Mouse (Mus musculus) left cerebral cortex, postnatal 10 days (tissue): ENCODE data around the gene Klhl29. TPM values are rescaled to one million over a fixed set of nuclear protein-coding genes. Genes with fewer than 3 reads are reported as not detected.

Experiments used
- DNase-seq, 2 experiments: peaks; one replicate each; pipeline ENCODE4 v3.0.0; 2021 to 2022; ENCODE audit warnings: low spot score in 2 of 2, mixed read lengths in 1 of 2; ENCODE audit errors: extremely low spot score in 1 of 2
- intact Hi-C: fragments of 180-260 bp; cut with DNase I; formaldehyde crosslinking; loops from one replicate; pipeline ENCODE4 v1.15.1; 2025
- total RNA-seq, 2 experiments: library from RNA; stranded (reverse); gene quantifications; 2 replicates each; pipeline ENCODE4 v1.2.3; 2021

The Klhl29 gene
- total RNA-seq, 2 experiments from 2014 or later: 33.4 to 34.6 TPM

DNA sequence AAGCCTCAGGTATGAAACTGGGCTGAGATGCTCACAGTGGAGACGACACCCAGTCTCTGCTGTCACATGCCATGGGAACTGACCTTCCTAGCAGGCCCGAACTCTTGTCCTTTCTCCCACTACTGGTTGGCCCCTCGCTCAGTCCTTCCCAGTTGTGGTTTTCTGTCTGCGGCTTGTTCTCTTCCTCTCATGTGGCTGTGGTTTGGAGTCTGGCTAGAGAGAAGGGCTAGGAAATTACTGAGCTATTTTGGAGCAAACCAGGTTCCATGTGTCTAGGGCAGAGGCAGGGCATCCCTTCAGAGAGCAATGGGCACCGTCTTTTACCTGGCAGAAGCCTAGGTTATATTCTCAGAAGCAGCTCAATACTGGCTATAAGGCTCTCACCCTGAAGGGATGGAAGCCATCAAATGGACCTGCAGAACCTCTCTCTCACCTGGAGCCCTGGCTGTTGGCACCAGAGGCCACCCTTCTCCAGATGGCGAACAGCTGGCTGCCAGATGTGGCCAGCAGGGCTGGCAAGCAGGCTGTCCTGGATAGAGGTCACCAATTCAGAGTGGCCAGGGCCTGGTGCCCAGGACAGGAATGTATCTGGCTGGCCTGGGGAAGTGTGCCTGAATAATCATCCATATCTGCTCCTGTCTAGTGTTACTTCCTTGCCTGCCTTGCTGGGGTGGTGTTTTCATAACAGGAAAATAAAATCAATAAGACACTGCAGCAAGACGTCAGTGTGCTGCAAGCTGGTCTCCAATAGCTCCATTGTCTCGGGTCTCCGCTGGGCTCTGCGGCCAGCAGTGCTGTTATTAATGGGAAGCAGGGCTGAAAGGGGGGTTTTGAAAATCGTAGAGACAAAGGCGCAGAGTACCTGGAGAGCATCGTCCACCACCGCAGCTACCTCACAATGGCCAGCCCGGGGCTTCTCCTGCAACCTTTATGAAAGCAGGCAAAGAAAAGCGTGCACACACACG, 167.3 kb downstream of the Klhl29 start:
- intact Hi-C loops: no loop called here
- no peak for DNase-seq

DNA sequence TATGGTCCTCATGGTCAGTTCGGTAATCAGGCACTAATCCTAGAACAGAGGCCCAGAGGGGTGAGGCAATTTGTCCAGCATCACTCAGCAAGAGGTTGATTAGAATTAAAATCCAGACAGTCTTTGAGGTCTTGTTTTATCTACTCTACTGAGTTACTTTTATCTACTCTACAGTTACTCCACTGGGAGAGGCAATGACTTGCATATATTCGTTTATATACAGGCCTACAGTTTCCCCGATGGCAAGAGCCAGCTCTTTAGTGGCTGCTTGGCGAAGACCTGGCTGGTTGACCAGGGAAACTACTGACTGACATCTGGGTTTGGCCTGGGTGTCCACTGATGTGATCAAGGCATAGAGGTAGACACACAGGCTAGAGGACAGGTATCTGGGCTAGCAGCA, 168.3 kb downstream of the Klhl29 start:
- intact Hi-C loops: no loop called here
- DNase-seq: no peak

DNA sequence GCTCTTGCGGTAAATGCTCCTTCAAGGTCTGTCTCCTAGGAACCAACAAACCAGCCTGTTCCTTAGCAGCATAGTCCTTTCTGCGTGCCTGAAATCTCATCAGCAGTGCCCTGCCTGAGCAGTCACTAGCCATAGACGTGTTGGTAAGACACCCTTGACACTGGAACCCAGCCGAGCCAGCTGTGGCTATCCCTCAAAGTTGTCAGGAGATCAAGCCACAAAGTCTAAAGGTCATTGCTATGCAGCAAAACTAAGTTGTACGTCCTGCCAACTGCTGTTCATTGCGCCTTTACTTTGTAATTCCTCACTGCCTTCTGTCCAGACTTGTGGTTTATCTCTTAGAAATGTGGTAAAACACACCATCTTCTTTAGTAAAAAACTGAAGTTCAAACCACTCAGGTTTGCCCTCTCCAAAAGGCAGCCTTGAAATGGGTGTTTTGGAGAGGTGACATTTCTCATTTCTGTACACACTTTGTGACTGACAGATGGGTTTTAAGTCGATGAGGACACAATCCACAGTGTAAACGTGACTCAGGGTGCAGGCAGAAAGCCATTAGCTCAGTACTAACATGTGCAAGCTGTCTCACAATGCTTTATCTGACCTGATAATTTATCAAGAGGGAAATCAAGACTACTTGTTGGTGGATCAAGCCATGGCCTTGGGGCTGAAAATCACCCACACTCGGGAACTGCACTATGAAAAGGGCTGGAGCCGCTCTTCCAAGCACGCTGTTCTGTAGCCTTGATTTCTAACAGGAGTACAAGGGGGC, 171.2 kb downstream of the Klhl29 start:
- no peak for DNase-seq
- intact Hi-C loops: no loop called here

DNA sequence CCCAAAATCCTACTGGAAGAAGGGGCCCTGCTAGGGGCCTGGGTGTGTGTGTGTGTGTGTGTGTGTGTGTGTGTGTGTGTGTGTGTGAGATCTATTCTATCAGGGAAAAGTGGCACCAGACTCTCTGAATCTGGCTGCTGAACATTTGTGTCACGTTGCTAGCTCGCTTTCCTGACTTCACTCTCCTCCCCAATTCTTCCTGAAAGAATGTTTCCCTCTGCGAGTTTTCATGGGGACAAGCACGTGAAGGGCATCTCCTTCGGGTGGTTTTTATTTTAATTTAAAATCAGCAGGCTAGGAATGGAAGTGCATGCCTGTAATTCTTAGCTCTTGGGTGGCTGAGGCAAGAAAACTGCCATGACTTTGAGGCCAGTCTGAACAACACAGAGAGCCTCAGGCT, 172.1 kb downstream of the Klhl29 start:
- intact Hi-C loops: no loop called here
- DNase-seq: no peak

DNA sequence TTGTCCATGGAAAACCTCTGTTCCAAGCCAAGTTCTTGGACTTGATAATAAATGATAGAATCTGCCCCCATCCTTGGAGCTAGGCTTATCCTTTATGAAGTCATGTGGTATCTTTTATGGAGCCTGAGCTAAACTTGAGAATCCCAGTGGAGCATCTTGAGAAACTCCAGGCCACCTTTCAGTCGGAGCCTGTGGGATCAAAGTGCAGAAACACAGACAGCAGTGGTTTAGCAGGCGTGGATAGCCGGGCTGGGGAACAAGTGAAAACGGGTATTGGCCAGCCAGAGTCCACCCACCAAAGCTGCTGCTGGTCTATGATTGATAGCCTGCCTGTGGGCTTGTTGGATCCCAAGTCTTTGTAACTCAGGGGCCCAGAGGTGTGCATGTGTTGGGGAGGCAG, 177.2 kb downstream of the Klhl29 start:
- no peak for DNase-seq
- intact Hi-C loops: no loop called here

DNA sequence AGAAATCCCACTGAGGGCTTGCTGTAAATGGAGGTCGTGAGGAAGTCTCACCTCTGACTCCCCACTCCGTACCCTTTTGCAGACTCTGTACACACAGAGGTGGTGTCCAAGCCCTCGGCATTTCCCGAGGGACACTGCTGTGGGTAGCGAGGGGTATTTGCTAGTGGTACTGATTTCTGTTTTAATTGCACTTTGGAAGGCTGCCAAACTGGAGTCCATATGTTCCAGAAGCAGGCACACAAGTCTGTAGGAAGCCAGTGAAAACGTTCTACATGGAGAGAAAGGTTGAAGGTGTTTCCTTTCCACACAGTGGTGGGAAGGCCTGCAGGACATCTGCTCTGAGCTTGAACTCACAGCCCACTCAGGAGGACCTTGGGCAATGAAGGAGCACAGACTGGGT, 181.3 kb downstream of the Klhl29 start:
- intact Hi-C loops: no loop called here
- DNase-seq: no peak

DNA sequence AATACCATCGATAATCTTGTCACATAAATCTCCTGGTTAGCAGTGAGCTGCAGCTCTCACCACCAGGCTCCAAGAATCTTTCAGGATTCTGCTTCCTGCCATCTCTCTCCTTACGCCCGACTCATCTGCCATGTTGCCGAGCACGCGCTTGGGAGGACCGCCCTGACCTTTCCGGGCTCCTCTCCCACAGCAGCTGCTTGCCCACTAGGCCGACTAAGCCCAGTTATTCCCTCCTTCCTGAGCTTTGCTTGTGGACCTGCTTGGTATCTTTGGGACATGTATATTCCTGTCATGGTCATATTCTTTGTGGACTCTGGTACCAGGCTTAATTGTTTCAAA, 183.1 kb downstream of the Klhl29 start:
- intact Hi-C loops: no loop called here
- no peak for DNase-seq

DNA sequence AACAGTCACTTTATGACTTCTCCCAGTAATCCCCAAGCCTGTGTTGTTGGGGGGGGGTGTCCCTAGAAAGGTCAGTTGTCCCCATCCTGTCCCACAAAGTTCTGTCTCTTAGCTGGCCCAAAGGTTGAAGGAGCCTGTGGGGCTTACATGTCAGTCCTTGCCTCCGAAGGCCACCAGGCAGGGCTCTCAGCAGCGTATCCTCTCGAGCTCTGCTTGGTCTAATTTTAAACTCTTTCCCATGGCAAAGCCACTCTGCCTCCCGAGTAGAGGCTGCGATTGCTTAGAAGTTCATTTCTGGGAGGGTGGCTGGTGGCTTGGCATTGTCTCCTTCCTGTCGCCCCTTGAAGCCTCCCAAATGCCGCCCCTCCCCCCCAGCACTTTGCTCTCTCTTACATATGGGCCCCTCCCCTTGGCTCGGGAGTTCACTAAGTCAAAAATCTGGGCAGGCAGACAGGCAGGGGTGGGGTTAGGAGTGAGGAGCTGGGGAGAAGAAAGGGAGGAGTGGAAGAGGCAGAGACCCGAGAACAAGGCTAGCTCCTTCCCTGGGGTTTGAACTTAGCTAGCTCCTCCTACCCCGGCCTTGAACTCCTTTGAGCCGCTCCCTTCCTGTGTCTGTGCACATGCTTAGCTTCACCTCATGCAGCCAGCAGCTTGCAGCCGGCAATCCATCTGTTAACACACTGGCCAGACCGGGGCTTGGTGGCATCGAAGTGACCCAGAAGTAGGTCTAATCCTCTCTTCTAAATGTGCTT, 183.7 kb downstream of the Klhl29 start:
- DNase-seq: peak in 1 of 2 experiments; percentile 84
- intact Hi-C loops: no loop called here

DNA sequence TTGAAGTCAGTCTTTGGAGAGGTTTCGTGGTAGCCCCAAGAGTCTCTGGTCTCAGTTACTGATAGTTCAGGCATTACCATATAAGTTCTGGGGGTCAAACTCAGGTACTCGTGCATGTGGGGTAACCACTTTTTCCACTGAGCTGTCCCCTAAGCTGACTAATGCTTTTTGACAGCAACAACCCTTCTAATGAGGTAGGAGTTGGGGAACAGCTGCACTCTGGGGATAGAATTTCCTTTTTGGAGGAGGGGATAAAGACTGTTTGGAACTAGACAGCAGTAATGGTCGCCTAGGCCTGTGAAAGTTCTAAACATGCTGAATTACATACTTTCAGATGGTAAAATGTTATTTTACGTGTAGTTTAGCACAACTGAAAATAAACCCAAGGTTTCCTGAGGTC, 184.3 kb downstream of the Klhl29 start:
- intact Hi-C loops: no loop called here
- DNase-seq: no peak

DNA sequence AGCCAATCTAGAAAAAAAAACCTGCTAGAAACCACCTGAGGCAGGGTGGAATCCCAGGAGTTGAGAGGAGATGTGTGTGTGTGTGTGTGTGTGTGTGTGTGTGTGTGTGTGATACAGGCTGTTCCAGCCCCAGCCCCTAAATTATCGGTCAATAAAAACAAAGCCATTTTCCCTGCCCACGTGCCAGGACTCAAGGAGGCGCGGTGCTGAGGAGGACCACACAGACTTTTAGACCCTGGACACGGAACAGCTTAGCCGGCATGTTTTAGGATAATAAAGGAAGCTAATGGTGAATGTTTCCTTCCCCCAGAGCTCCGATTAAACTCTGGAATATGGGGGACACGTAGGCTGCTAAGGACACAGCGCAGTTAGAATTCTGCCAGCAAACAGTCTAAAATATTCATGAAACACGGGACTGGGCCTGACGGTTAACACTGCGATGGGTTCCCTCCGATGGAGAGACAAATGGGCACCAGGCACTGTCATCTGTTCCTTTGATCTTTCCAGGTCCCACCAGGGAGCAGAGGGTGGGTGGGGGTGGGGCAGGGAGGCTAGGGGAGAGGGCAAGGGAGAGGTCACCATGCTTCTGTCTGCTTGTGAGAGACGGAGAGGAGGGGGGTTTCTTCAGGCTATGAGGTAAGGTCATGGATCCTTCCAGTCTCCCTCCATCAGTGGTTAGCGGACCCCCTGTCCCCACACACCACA, 185.9 kb downstream of the Klhl29 start:
- no peak for DNase-seq
- intact Hi-C loops: no loop called here

DNA sequence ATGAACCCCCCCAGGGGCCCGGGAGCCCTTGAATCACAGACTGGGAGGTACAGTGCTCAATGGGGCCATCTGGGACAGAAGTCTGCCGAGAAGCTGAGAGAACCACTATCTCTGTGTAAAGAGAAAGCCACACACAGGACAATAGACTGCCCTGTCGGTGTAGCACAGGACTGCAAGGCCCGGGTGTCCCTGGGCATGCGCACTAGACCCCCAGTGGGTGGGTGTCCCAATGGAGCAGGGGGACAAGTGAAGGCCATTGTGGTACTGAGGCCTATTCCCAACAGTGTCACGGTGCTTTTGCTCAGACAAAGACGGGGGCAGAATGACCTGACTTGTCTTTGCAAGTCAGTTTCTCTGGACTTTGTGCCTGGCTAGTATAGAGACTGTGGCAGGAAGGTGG, 186.6 kb downstream of the Klhl29 start:
- no peak for DNase-seq
- intact Hi-C loops: no loop called here

DNA sequence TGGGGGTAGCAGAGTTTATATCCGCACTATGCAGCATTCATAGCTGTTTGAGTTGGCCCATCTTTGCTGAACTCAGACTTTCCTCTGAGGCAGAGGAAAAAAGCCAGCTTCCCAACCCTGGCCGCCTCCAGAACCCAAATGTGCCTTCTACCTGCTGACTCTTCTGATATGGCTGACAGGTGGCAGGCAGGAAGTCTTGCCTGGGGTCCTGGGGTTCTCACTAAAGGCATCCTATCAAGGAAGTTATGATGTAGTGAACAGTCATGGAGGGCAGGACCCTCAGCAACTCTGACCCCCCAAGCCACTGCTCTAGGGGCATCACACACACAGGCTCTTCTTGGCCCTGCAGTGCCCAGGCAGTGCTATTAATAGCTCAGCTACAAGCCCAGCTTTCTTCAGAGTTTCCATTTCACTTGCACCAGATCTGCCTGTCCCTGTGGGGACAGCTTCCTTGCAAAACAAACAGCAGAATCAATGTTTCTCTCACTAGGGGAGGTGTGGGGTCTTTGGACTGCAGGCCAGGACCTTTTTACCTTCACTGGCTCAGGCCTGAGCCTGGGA, 187.6 kb downstream of the Klhl29 start:
- no peak for DNase-seq
- intact Hi-C loops: no loop called here

DNA sequence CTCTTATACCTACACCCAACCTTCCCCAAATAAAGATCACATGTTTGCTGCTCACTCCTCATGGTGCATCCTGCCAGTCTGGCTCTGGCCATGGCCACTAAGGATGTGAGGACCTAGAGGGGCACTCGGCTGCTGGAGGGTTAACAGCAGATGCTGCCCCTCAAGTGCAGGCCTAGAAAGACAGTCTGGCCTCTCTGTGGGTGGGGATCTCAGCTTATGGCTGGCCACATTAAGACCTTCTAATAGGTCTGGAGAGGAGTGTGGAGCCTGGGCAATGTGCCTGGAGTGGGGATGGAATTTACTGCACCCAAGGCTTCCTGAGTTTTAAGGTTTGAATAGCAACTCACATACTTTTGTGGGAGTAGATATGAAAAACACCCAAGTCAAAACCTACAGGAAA, 188.8 kb downstream of the Klhl29 start:
- intact Hi-C loops: no loop called here
- no peak for DNase-seq

DNA sequence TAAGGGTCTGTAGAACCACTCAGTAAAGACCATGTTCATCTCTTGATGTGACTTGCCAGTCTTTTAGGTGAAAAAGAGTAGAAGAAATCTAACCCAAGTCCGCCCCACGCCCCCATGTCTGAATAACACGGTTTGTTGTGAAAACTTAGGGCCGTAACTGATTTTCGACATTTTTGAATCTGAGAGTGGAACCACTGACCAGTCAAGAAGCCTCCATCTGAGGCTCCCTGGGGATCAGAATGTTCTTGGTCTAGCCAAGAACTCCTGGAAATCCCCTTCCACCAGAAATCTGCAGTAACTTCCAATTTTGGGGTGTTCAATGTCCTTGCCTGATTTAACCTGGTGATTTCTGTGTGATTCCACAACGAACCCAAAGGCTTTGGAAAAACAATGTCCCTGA, 189.9 kb downstream of the Klhl29 start:
- no peak for DNase-seq
- intact Hi-C loops: no loop called here

DNA sequence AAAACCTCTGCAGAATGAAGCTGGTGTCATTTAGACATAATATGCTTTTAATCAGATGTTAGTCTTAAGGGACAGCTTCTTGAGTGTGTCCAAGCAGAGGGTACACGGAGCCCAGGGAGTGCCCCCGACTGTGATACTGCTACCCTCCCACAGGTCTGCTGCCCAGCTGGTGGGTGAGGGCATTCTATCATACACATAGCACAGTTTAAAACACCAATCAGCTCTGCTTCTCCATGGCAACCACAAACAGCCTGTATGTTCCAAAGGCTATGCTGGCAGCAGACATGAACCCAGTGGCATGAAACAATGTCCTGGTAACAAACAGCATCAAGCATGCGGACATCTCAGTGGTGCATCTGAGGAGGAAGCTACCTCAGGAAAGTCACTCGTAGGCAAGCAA, 192.9 kb downstream of the Klhl29 start:
- intact Hi-C loops: no loop called here
- DNase-seq: no peak

DNA sequence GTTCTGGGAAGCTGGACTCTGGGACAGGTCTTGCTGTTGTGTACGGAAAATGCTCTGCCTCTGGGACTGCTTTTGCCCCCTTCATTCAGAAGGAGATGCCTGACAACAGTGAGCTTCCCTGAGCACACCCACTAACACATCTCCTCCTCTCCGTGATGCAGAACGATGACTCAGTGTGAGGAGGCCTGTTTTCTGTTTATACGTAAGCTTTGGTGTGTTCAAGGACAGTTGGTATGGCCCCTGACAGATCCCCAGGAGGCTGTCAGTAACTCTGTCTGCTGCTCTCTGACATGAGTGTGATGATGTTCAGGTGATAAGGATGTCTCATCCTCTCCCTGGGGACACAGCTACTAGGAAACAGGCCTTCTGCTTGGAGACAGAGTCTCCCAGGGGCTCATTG, 193.3 kb downstream of the Klhl29 start:
- intact Hi-C loops: no loop called here
- no peak for DNase-seq

DNA sequence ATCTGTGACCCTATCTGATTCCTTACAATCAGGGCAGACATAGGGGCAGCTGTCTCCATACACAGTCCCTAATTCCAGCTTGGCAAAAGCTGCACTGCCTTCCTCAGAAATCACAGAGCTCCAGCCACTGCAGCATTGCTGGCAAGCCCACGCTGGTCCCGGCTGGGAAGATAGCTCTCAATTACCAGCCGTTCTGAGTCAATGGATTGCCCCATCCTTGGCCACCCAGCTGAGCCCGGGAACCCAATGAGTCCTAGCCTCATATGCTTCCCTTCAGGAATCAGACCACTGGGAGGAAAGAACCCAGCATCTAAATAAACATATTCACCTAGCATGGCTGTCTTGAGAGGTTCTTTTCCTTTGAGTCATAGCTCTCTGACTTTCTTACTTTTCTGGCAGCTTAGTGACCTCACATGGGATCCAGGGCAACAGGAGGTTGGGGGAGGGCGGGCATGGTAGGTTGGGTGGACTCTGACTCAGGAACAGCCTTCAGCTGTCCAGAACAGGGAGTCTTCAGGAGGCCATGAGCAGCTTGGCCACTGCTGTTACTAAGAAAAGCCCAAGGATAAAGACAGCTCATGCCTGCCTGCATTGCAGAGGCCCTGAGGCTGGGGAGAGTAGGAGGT, 198.7 kb downstream of the Klhl29 start:
- no peak for DNase-seq

DNA sequence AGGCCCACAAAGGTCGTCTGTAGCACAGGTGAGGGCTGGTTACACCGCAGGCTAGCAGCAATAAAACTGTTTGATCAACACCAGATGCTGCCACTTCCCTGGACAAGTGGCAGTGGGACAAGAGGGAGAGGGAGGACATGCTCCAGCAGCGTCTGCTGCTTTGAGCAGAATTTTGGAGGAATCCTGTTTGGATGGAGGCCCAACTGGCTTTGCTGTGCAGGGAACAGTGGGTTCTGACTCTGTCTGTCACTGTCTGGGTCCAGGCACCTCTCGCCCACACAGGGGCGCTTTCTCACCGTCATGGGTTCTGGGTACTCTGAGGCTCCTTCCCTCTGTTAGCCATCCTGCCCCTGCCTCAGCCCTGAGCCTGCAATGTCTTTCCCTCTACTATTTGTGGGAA, 209.3 kb downstream of the Klhl29 start:
- intact Hi-C loops: no loop called here
- DNase-seq: no peak

More for the DNA sequence above, 198.7 kb downstream of the Klhl29 start:
- intact Hi-C loops: no loop called here
